Mouse (Mus musculus) heart, adult 2 months (tissue): ENCODE results near the gene Slc9a9.

Source experiments
- CTCF ChIP-seq: fragments of 200-600 bp; IDR thresholded peaks from 2 replicates; pipeline ENCODE4 v1.8.1; 2022; ENCODE audit warnings: antibody characterized with exemption, mild to moderate bottlenecking, moderate library complexity
- EP300 ChIP-seq: fragments of 200-500 bp; IDR thresholded peaks from 2 replicates; pipeline ENCODE4 v1.6.1; 2011; ENCODE audit warnings: low read depth, low read length, control low read depth; ENCODE audit not compliant: insufficient read depth
- POLR2A ChIP-seq: fragments of 200-500 bp; IDR thresholded peaks from 2 replicates; pipeline ENCODE4 v1.6.1; 2011; ENCODE audit warnings: mild to moderate bottlenecking, low read depth, low read length, control low read depth; ENCODE audit not compliant: insufficient read depth

DNA sequence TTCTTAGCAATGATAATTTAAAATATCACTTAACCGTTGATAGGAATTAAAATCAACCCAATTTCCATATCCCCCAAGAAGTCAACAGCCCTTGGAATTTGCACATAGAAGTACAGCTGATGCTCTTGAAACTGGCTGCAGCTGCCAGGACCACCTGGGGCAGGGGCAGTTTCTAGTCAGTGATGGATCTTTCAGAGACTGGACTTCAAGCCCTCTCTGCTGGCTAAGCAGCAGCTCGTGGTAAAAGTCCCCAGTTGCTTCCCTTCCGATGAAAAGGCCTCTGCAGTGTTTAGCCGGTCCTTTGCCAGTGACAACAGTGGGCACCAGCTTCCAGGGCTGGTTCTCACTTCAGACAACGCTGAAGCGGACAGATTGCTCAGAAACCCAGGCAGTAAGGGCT, 62.4 kb downstream of the Slc9a9 start:
- TF ChIP-seq CTCF (no peak), POLR2A (no peak), EP300 (no peak)
